Mouse (Mus musculus) adrenal gland (tissue): ENCODE results near the gene Ubc.

Experiments used
- intact Hi-C: fragments of 180-260 bp; cut with DNase I; formaldehyde crosslinking; loops from one replicate; pipeline ENCODE4 v1.15.1; 2025

The Ubc gene

DNA sequence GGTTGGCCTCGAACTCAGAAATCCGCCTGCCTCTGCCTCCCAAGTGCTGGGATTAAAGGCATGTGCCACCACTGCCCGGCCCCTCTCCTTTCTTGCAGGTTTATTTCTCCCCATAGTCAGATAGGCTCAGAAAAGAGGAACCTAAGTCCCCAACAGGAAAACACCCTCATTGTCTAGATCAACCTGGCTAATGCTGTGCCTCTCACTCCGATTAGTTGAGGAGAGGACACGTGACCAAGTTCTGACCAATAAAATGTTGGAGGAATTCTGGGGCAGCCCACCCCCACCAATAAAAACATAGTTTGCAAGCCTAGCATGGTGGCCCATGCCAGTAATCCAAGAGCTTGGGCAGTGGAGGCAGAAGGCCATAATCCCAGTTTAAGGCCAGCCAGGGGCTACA lies 38.1 kb downstream of the Ubc start:
- intact Hi-C loops = no loop called here

DNA sequence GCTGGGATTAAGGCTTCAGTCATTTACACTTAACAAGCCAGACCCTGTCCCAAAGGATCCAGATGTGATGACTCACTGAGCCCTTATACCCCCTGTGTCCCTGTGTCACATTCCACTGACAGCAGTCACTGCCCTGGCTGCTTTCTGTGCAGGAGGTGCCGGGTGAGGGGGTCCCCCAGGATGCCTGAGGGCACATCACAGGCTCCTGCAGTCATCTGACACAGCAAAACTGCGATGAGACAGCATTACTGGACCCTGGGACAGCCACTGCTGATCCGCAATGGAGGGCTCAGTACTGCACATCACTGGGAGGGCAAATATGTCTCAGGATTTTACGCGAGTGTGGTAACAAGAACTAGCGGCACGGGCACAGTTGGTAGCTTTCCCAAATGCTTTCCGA lies 38.9 kb downstream of the Ubc start:
- intact Hi-C loops = no loop called here

DNA sequence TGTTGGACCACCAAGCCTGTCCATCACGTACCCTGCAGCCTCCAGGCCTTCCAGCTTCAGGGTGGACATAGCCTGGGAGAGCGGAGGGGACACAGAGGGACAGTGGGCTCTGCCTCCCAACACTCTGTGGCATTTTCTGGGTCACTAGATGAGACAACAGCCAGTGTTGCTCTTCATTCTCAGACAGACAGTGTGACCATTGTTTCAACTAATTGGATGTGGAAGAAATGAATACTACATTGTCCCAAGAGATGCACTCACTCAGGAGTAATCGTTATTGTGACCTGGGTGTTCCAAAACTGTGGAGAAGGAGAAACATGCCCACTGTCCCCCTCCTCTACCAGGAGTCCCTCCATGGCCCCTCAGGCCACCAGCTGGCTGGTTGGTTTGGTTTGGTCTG lies 40.6 kb downstream of the Ubc start:
- intact Hi-C loops = loop anchor here (5.0 kb wide), 1 partner anchor 72 kb away; no protein-coding TSS in a partner anchor

- intact Hi-C loops = loop anchor here (5.0 kb wide), 1 partner anchor 71 kb away; no protein-coding TSS in a partner anchor
These were observed 41.5 kb downstream of the Ubc start for GRCm38 (mm10) chr5:125348487-125348886.

DNA sequence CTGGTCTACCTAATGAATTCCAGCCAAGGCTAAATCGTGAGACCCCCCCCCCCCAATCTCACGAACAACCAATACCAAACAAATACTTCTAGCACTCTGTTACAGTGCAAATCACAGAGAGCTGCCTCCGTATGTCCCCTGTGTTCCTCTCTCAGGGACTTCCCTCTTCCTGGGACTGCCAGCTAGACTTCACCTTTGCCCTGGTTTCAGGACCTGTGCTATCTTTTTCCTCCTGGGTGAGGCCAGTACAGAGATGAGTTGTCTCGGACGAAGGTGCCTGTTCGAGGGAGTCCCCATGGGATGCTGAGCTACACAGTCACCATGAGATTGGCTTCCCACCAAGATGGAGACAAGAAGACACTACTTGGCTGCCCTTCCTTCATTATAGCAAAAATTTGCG lies 41.9 kb downstream of the Ubc start:
- intact Hi-C loops = loop anchor here (5.0 kb wide), 1 partner anchor 71 kb away; no protein-coding TSS in a partner anchor

DNA sequence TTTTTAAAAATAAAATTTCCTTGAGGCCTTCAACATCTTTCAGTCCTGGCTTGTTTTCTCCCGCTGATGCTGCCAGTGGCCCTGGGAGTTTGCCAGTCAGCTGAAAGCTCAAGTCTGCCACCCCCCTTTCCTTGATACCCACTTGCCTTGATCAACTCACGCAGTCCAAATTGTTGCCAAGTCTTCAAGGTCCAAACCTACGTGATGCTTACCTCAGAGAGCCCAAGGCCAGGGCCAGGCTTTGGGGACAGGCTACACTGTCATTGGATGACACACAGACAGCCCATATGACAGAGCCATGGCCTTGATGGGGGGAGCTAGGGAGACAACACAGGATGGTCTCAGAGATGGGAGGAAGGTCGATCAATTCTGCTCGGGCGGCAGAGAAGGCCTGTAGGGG lies 45.7 kb downstream of the Ubc start:
- intact Hi-C loops = loop anchor here (5.0 kb wide), 1 partner anchor 42 kb away; no protein-coding TSS in a partner anchor

DNA sequence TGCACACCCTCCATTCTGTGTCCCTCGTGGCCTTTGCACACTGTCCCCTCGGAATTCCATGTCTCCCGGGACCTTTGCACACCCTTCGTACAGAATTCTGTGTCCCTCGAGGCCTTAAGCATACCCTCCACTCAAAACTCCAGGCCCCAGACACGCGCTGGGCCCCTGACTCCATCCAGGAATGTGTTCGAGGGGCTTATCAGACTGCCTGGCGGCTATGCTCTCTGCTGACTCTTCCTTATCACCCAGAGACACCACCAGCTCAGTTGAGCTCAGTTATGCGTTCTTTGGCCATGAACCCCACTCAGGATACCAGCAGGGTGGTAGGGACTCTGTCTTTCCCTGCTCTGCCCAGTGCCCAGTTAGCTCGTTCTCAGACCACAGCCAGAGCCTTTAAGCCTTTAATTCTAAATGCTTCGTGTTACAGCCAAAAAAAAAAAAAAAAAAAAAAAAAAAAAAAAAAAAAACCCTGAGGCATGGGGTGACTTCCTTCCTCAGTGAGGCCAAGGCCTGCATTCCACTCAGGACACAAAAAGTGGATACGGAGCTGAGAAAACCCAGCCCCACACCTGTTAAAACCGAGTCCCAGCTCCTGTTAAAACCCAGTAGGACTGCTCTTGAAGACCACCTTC lies 48.4 kb downstream of the Ubc start:
- intact Hi-C loops = loop anchor here (5.0 kb wide), 1 partner anchor 39 kb away; no protein-coding TSS in a partner anchor

DNA sequence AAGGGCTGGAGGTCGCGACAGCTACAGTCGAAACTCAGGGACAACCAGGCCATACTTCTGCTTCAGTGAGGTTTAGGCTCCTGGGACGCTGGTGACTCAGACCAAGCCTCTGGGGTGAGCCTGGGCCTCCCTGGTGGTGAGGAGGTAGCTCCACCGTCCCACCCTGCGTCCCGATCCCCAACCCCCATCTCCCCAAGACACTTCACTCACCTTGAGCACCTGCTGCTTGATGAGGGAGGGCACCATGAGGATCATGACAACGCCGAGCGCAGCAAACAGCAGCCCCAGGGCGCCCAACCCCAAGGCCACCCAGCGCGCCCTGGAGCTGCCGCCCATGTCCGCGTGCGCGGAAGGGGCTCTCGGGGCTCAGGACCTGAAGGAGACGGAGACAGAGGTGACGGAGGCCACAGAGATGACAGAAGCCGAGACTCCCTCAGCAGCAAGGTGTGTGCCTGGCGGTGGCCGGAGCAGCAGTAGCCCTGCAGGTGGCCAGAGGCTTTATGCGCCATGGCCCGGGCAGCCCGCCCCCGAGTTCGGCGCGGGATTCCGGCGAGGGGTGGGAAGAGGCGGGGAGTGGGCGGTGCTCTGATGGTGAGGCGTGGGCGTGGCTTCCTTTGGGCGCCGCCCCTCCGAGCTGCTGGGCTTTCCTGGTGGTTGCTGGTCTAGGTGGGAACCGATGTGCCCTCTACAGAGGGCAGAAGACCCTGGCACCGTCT lies 49.3 kb downstream of the Ubc start, which contains the start of gene Scarb1:
Gene Scarb1 (minus strand): TSS at position 548 of the 716 bp plus-strand sequence.
- intact Hi-C loops = loop anchor here (5.0 kb wide), 1 partner anchor 38 kb away; no protein-coding TSS in a partner anchor

GRCm38 (mm10) chr5:125339851-125340531 lies 50.0 kb downstream of the Ubc start:
- intact Hi-C loops = loop anchor here (5.0 kb wide), 1 partner anchor 38 kb away; no protein-coding TSS in a partner anchor

DNA sequence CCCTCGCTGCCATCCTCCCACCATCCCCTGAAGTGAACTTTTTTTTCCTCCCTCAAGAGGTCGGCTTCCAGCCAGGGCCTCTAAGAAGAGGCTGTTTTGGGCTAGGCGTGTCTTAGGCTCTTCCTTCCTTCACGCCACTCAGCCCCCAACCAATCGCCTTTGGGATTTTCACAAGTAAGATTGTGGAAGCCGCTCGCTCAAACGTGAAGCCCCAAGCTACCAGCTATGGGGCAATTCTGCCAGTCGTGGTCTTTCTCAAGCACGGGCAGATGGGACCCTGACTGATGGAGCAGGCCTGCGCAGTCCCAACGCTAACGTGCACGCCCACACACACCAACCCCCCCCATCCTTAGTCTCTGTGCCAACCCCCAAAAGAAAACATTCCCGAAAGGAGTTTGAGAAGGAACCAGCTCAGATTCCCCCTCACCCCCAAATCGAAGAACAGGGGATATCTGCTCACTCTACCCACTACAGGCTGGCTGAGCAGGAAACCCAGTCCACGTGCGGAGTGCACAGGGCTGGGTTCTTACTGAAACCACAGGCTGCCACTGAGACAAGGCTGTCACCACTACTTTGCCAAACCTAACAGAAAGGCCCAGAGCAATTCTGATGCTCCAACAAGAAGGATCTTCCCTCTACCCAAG lies 50.8 kb downstream of the Ubc start:
- intact Hi-C loops = no loop called here

GRCm38 (mm10) chr5:125337526-125337925 lies 52.5 kb downstream of the Ubc start:
- intact Hi-C loops = no loop called here

DNA sequence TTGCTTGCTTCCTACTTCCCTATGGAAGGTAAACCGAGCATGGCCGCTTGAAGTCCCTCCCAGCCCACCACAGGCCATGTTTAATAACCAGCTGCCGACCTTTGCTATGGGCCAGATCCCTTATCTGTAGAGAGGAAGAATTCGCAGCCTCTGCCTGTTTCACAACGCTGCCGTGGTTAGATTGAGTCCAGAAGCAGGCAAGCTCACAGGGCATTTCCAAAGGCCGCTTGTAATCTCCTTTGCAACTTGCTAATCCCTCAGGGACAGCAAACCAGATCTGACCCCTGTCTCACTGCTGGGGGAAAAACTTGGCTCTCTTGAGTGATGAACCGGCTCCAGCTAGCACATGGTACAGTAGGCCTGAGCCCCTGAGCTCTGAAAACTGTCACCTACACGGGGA lies 53.0 kb downstream of the Ubc start:
- intact Hi-C loops = no loop called here
